Mouse (Mus musculus): ENCODE data around the gene Olfr893. TPM values are rescaled to one million over a fixed set of nuclear protein-coding genes. Genes with fewer than 3 reads are reported as not detected.
"Not testable (repeated sequence)": the region's sequence is repeated elsewhere in the genome, so short reads cannot be mapped to it uniquely, and the experiment has no call there.

The Olfr893 gene
- not detected in 2 replicates for polyA plus RNA-seq (2014; fragmentation: Nextera tagmentation; extraction: Ambion mirVana)

- no peaks in the 10 kb centered on the region for H3K4me1 ChIP-seq (ENCODE audit: control insufficient read depth, insufficient read depth, low read length)
- H3K9me3 ChIP-seq (ENCODE audit: control insufficient read depth, low read length): no peaks in the 10 kb centered on the region
- ATAC-seq (ENCODE audit: insufficient read depth, low FRiP score, low TSS enrichment): no peak
- no peaks in the 10 kb centered on the region for H3K27me3 ChIP-seq (ENCODE audit: control insufficient read depth, insufficient read depth, low read length)
- no peaks in the 10 kb centered on the region for H3K36me3 ChIP-seq (ENCODE audit: control insufficient read depth, insufficient read depth, low read length)
- H3K4me3 ChIP-seq (ENCODE audit: low read depth, low read length): no peak within 1 kb of the TSS
- no peak for DNase-seq (ENCODE audit: low spot score)
- H3K4me2 ChIP-seq (ENCODE audit: low read depth): no peak within 1 kb of the TSS
- H3K27ac ChIP-seq (ENCODE audit: low read depth, low read length): no peak within 1 kb of the TSS
- 83% methylated on average over 3 of the region's 3 CpGs for WGBS
- H3K9ac ChIP-seq (ENCODE audit: low read length): no peak within 1 kb of the TSS
Observed at GRCm38 (mm10) chr9:38208065-38208464, at the start of gene Olfr893. TSS of gene Olfr893 (plus strand) at chr9:38208365.

- whole genome bisulfite sequencing: 56% methylated on average over 2 of the region's 2 CpGs
- not testable (repeated sequence) for DNase-seq (ENCODE audit: low spot score); H3K27ac ChIP-seq (ENCODE audit: low read depth, low read length); H3K4me3 ChIP-seq (ENCODE audit: low read depth, low read length); H3K4me1 ChIP-seq (ENCODE audit: control insufficient read depth, insufficient read depth, low read length); H3K36me3 ChIP-seq (ENCODE audit: control insufficient read depth, insufficient read depth, low read length); H3K27me3 ChIP-seq (ENCODE audit: control insufficient read depth, insufficient read depth, low read length); H3K9ac ChIP-seq (ENCODE audit: low read length); H3K4me2 ChIP-seq (ENCODE audit: low read depth); H3K9me3 ChIP-seq (ENCODE audit: control insufficient read depth, low read length); ATAC-seq (ENCODE audit: insufficient read depth, low FRiP score, low TSS enrichment)
Observed at GRCm38 (mm10) chr9:38168341-38168740, 39.8 kb upstream of the Olfr893 start.

- WGBS: 100% methylated on average over 1 of the region's 1 CpGs
- Histone ChIP-seq H3K4me1 (ENCODE audit: control insufficient read depth, insufficient read depth, low read length) (no peaks in the 10 kb centered on the region), H3K4me2 (ENCODE audit: low read depth) (no peak within 1 kb of the TSS), H3K27ac (ENCODE audit: low read depth, low read length) (no peak within 1 kb of the TSS), H3K36me3 (ENCODE audit: control insufficient read depth, insufficient read depth, low read length) (no peaks in the 10 kb centered on the region), H3K27me3 (ENCODE audit: control insufficient read depth, insufficient read depth, low read length) (no peaks in the 10 kb centered on the region), H3K4me3 (ENCODE audit: low read depth, low read length) (no peak within 1 kb of the TSS), H3K9ac (ENCODE audit: low read length) (no peak within 1 kb of the TSS), H3K9me3 (ENCODE audit: control insufficient read depth, low read length) (no peaks in the 10 kb centered on the region)
- no peak for ATAC-seq (ENCODE audit: insufficient read depth, low FRiP score, low TSS enrichment)
- no peak for DNase-seq (ENCODE audit: low spot score)
Observed at GRCm38 (mm10) chr9:38180721-38181120, 27.4 kb upstream of the Olfr893 start, which contains the start of gene Olfr891. TSS of gene Olfr891 (minus strand) at chr9:38180821.

- H3K4me3 ChIP-seq (ENCODE audit: low read depth, low read length): no peak within 1 kb of the TSS
- no peaks in the 10 kb centered on the region for H3K36me3 ChIP-seq (ENCODE audit: control insufficient read depth, insufficient read depth, low read length)
- no peak within 1 kb of the TSS for H3K4me2 ChIP-seq (ENCODE audit: low read depth)
- no peaks in the 10 kb centered on the region for H3K4me1 ChIP-seq (ENCODE audit: control insufficient read depth, insufficient read depth, low read length)
- DNase-seq (ENCODE audit: low spot score) (no peak), ATAC-seq (ENCODE audit: insufficient read depth, low FRiP score, low TSS enrichment) (no peak)
- H3K27ac ChIP-seq (ENCODE audit: low read depth, low read length): no peak within 1 kb of the TSS
- no peaks in the 10 kb centered on the region for H3K27me3 ChIP-seq (ENCODE audit: control insufficient read depth, insufficient read depth, low read length)
- H3K9me3 ChIP-seq (ENCODE audit: control insufficient read depth, low read length): no peaks in the 10 kb centered on the region
- no peak within 1 kb of the TSS for H3K9ac ChIP-seq (ENCODE audit: low read length)
Observed at GRCm38 (mm10) chr9:38217755-38218154, 9.6 kb downstream of the Olfr893 start, which contains the start of gene Olfr894. TSS of gene Olfr894 (plus strand) at chr9:38218055.

GRCm38 (mm10) chr9:38252474-38252873, 44.3 kb downstream of the Olfr893 start, which contains the start of gene Olfr143:
TSS of gene Olfr143 (plus strand) at chr9:38252774.
- Histone ChIP-seq H3K27ac (ENCODE audit: low read depth, low read length) (no peak within 1 kb of the TSS), H3K9me3 (ENCODE audit: control insufficient read depth, low read length) (no peaks in the 10 kb centered on the region), H3K9ac (ENCODE audit: low read length) (no peak within 1 kb of the TSS), H3K4me2 (ENCODE audit: low read depth) (no peak within 1 kb of the TSS), H3K4me1 (ENCODE audit: control insufficient read depth, insufficient read depth, low read length) (no peaks in the 10 kb centered on the region), H3K4me3 (ENCODE audit: low read depth, low read length) (no peak within 1 kb of the TSS), H3K36me3 (ENCODE audit: control insufficient read depth, insufficient read depth, low read length) (no peaks in the 10 kb centered on the region), H3K27me3 (ENCODE audit: control insufficient read depth, insufficient read depth, low read length) (no peaks in the 10 kb centered on the region)
- DNase-seq (ENCODE audit: low spot score): no peak
- ATAC-seq (ENCODE audit: insufficient read depth, low FRiP score, low TSS enrichment): no peak

Other genes with a start within 250 kb of the Olfr893 start
- gene Olfr881, start 216.5 kb upstream of the Olfr893 start, polyA plus RNA-seq (2014; fragmentation: Nextera tagmentation; extraction: Ambion mirVana): not detected in 2 replicates
- not detected in 2 replicates for gene Olfr883, start 182.6 kb upstream of the Olfr893 start, polyA plus RNA-seq (2014; fragmentation: Nextera tagmentation; extraction: Ambion mirVana)
- not detected in 2 replicates for gene Olfr884, start 161.8 kb upstream of the Olfr893 start, polyA plus RNA-seq (2014; fragmentation: Nextera tagmentation; extraction: Ambion mirVana)
- gene Olfr885, start 147.0 kb upstream of the Olfr893 start, polyA plus RNA-seq (2014; fragmentation: Nextera tagmentation; extraction: Ambion mirVana): not detected in 2 replicates
- gene Olfr887, start 124.3 kb upstream of the Olfr893 start, polyA plus RNA-seq (2014; fragmentation: Nextera tagmentation; extraction: Ambion mirVana): not detected in 2 replicates
- gene Olfr888, start 100.2 kb upstream of the Olfr893 start, polyA plus RNA-seq (2014; fragmentation: Nextera tagmentation; extraction: Ambion mirVana): not detected in 2 replicates
- 0.15 and 0.16 TPM in 2 replicates for gene Olfr889, start 93.2 kb upstream of the Olfr893 start, polyA plus RNA-seq (2014; fragmentation: Nextera tagmentation; extraction: Ambion mirVana)
- not detected in 2 replicates for gene Olfr890, start 65.8 kb upstream of the Olfr893 start, polyA plus RNA-seq (2014; fragmentation: Nextera tagmentation; extraction: Ambion mirVana)
- gene Olfr891, start 27.5 kb upstream of the Olfr893 start, polyA plus RNA-seq (2014; fragmentation: Nextera tagmentation; extraction: Ambion mirVana): not detected in 2 replicates
- not detected in 2 replicates for gene Olfr894, start 9.7 kb downstream of the Olfr893 start, polyA plus RNA-seq (2014; fragmentation: Nextera tagmentation; extraction: Ambion mirVana)
- not detected in 2 replicates for gene Olfr143, start 44.4 kb downstream of the Olfr893 start, polyA plus RNA-seq (2014; fragmentation: Nextera tagmentation; extraction: Ambion mirVana)
- not detected in 2 replicates for gene Olfr895, start 59.5 kb downstream of the Olfr893 start, polyA plus RNA-seq (2014; fragmentation: Nextera tagmentation; extraction: Ambion mirVana)
- not detected in 2 replicates for gene Olfr896-ps1, start 82.7 kb downstream of the Olfr893 start, polyA plus RNA-seq (2014; fragmentation: Nextera tagmentation; extraction: Ambion mirVana)
- not detected in 2 replicates for gene Olfr25, start 120.7 kb downstream of the Olfr893 start, polyA plus RNA-seq (2014; fragmentation: Nextera tagmentation; extraction: Ambion mirVana)
- gene Olfr898, start 140.0 kb downstream of the Olfr893 start, polyA plus RNA-seq (2014; fragmentation: Nextera tagmentation; extraction: Ambion mirVana): not detected in 2 replicates
- not detected in 2 replicates for gene Olfr250, start 158.5 kb downstream of the Olfr893 start, polyA plus RNA-seq (2014; fragmentation: Nextera tagmentation; extraction: Ambion mirVana)
- not detected in 2 replicates for gene Olfr251, start 168.7 kb downstream of the Olfr893 start, polyA plus RNA-seq (2014; fragmentation: Nextera tagmentation; extraction: Ambion mirVana)
- not detected in 2 replicates for gene Olfr147, start 193.3 kb downstream of the Olfr893 start, polyA plus RNA-seq (2014; fragmentation: Nextera tagmentation; extraction: Ambion mirVana)
- not detected in 2 replicates for gene Olfr901, start 221.1 kb downstream of the Olfr893 start, polyA plus RNA-seq (2014; fragmentation: Nextera tagmentation; extraction: Ambion mirVana)
- gene Olfr902, start 239.3 kb downstream of the Olfr893 start, polyA plus RNA-seq (2014; fragmentation: Nextera tagmentation; extraction: Ambion mirVana): not detected in 2 replicates